Mouse (Mus musculus) stomach, embryonic 14.5 days (tissue): ENCODE data around the gene Nelfa. TPM values are rescaled to one million over a fixed set of nuclear protein-coding genes. Genes with fewer than 3 reads are reported as not detected.
"Not testable (repeated sequence)": the region's sequence is repeated elsewhere in the genome, so short reads cannot be mapped to it uniquely, and the experiment has no call there.

Experiments used
- ATAC-seq: fragments of 200-750 bp; cut with Nextera tagmentation; 2 replicates; pipeline ENCODE4 v1.8.0; 2017; ENCODE audit warnings: low read depth, moderate TSS enrichment; ENCODE audit not compliant: insufficient number of reproducible peaks, insufficient read depth, low FRiP score
- H3K27ac ChIP-seq: fragments of 300-500 bp; sonication (generic); 2 replicates; pipeline ENCODE4 v1.5.1; 2014; ENCODE audit warnings: mild to moderate bottlenecking, low read length, moderate library complexity, mixed read lengths
- H3K27me3 ChIP-seq: fragments of 300-500 bp; sonication (generic); 2 replicates; pipeline ENCODE4 v1.6.1; 2014; ENCODE audit warnings: low read length, control low read depth, mixed read lengths; ENCODE audit not compliant: control insufficient read depth, insufficient read depth
- H3K36me3 ChIP-seq: fragments of 300-500 bp; sonication (generic); 2 replicates; pipeline ENCODE4 v1.6.1; 2014; ENCODE audit warnings: mild to moderate bottlenecking, control low read depth, low read length, moderate library complexity, mixed read lengths; ENCODE audit not compliant: control insufficient read depth, insufficient read depth
- H3K4me1 ChIP-seq: fragments of 300-500 bp; sonication (generic); 2 replicates; pipeline ENCODE4 v1.6.1; 2014; ENCODE audit warnings: low read length, control low read depth, mixed read lengths; ENCODE audit not compliant: control insufficient read depth, insufficient read depth
- H3K4me2 ChIP-seq: fragments of 300-500 bp; sonication (generic); replicated peaks from 2 replicates; pipeline ENCODE4 v1.6.1; 2014; ENCODE audit warnings: low read depth, low read length, control low read depth
- H3K4me3 ChIP-seq: fragments of 300-500 bp; sonication (generic); 2 replicates; pipeline ENCODE4 v1.5.1; 2014; ENCODE audit warnings: low read depth, low read length, control low read depth
- H3K9ac ChIP-seq: fragments of 300-500 bp; sonication (generic); replicated peaks from 2 replicates; pipeline ENCODE4 v1.6.1; 2014; ENCODE audit warnings: low read depth, mild to moderate bottlenecking, control low read depth, low read length, moderate library complexity, mixed read lengths
- H3K9me3 ChIP-seq: fragments of 300-500 bp; sonication (generic); 2 replicates; pipeline ENCODE4 v1.6.1; 2016; ENCODE audit warnings: low read depth, low read length, control low read depth; ENCODE audit not compliant: control insufficient read depth
- WGBS: fragments of 180-500 bp; shearing (Covaris S2); extraction: QIAGEN DNeasy Blood & Tissue Kit; methylation state at CpG from one replicate; pipeline ENCODE4 v1.1.7; 2014; 5-methylcytosine and 5-hydroxymethylcytosine counted together
- polyA plus RNA-seq: library from polyadenylated mRNA; unstranded; fragments of >200 nt; fragmentation: Nextera tagmentation; extraction: Ambion mirVana; gene quantifications from 2 replicates; pipeline ENCODE4 v1.2.1, GENCODE M21; 2014

The Nelfa gene
- polyA plus RNA-seq, 1 experiment from 2014 or later = 46.7 TPM

DNA sequence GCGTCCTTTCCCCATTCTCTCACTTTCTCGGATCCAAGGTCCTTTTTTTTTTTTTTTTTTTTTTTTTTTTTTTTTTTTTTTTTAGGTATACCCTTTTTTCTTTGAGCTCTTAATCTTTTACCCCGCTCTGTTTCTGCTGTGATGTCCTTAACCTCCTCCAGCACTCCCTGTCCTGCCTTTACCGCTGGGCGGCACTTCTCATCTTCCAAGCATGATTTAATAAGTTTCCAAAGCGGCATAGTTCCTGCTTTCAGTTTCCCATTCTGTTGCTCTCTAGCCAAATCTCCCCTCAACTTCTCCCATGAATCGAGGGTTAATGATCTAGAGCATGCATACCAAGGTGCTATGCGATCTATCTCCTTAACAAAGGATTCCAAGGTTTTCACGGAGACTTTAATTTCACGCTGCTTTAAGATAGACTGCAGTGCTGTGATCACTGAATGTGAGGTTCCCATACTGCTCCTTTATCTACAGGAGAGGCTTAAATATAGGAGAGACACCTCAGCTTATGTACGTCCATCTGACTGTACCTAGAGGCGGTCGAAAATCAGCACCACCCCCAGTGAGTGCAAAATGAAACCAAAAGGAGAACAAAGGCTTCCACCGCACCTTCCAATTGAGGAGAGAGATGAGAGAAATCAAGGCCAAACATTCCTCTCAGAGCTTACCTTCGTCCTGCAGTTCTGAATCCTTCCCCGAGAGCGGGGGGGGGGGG lies 17.4 kb upstream of the Nelfa start:
- H3K36me3 ChIP-seq = no peaks in the 10 kb centered on the region
- no peak overlapping the region for H3K27ac ChIP-seq
- H3K4me2 ChIP-seq = no peak overlapping the region
- no peak overlapping the region for H3K4me3 ChIP-seq
- H3K9ac ChIP-seq = no peak overlapping the region
- H3K4me1 ChIP-seq = no peaks in the 10 kb centered on the region
- peaks cover 9% of the 10 kb centered on the region; the same call in 1 of the 2 replicates for H3K9me3 ChIP-seq
- WGBS = 87% methylated on average over 17 of the region's 17 CpGs
- H3K27me3 ChIP-seq = no peaks in the 10 kb centered on the region
- no peak for ATAC-seq

DNA sequence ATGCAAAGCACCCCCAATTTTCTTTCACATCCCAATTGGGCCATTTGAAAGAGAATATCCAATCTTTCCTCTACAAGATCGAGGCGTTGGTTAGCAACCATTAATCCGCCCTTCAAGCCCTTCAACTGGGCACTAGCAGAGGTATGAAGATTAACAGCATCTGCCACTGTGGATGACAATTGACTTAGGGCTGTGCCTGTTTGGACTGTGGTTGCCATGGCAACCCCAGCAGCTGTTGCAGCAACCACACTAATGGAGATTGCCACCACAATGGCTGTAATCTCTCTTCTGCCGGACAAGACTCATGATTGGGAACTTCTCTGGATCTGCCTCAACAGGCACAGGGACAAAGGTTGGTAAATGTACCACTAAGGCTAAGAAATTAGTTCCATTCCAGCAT lies 12.1 kb upstream of the Nelfa start:
- Histone ChIP-seq H3K36me3 (no peaks in the 10 kb centered on the region), H3K4me3 (no peak overlapping the region), H3K27me3 (no peaks in the 10 kb centered on the region), H3K4me1 (no peaks in the 10 kb centered on the region), H3K9me3 (peaks cover 8% of the 10 kb centered on the region; the same call in 1 of the 2 replicates), H3K9ac (no peak overlapping the region), H3K27ac (no peak overlapping the region), H3K4me2 (no peak overlapping the region)
- ATAC-seq = no peak
- 89% methylated on average over 4 of the region's 4 CpGs for WGBS

DNA sequence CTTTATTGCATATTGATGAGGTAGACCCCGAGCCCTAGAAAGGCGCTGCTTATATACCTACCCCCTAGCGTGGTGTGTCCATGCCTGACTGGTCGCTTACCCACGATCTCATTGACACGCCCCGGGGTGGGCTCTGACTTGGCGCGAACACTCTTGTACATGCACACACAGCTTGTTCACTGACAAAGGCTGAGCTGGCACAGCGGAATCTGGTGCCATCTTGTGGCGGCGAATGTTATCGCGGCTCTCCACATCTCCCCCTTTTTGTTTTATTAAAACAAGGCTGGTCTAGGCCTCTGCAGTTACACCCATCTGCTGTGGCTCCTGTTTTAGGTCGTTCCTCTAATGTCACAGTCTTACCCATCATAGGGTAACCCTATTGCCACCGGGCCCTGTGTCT lies 10.8 kb upstream of the Nelfa start:
- not testable (repeated sequence) for H3K4me1 ChIP-seq, H3K36me3 ChIP-seq, H3K27ac ChIP-seq, ATAC-seq, H3K9ac ChIP-seq, H3K4me3 ChIP-seq, H3K27me3 ChIP-seq, H3K4me2 ChIP-seq
- H3K9me3 ChIP-seq = peaks cover 11% of the 10 kb centered on the region; the same call in 1 of the 2 replicates
- WGBS = 90% methylated on average over 16 of the region's 16 CpGs

DNA sequence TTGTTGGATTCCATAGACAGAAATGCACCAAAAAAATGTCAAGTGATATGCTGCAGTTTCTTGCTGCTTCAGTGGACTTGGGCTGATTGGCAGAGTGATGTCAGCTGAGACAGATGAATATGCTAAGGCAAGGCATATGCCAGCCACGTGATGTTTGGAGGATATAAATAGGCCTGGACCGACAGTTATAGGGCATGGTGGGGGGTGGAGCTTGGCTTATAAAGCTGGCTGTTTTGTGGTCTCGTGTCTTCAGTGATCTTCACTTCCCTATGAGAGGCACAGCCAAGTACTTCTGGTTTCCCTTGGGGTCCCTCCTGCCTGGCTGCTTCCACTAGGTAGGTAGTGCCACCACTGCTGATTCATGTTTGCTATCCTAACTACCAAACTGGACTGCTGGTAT lies 2.2 kb upstream of the Nelfa start:
- 80% methylated on average over 3 of the region's 3 CpGs for WGBS
- Histone ChIP-seq H3K36me3 (no peaks in the 10 kb centered on the region), H3K4me1 (peaks cover 13% of the 10 kb centered on the region; the same call in 1 of the 2 replicates), H3K27me3 (no peaks in the 10 kb centered on the region), H3K9ac (no peak overlapping the region), H3K27ac (no peak overlapping the region), H3K4me3 (no peak overlapping the region), H3K9me3 (peaks cover 8% of the 10 kb centered on the region; the same call in 1 of the 2 replicates), H3K4me2 (no peak overlapping the region)
- no peak for ATAC-seq

DNA sequence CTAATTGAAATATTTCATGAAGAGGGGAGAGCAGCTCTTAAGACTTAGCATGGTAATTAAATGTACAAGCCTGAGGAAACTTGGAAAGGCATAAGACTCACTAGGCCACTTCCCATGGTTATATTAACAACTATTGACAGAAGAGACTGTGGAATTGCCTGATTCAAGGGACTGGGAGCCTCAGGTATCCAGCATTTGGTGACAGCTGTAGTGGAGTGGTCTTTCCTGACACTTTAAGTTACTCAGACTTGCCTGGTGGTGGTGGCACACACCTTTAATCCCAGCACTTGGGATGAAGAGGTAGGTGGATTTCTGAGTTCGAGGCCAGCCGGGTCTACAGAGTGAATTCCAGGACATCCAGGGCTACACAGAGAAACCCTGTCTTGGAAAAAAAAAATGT lies 1.0 kb upstream of the Nelfa start:
- WGBS = 96% methylated on average over 2 of the region's 2 CpGs
- H3K9me3 ChIP-seq = peaks cover 7% of the 10 kb centered on the region; the same call in 1 of the 2 replicates

DNA sequence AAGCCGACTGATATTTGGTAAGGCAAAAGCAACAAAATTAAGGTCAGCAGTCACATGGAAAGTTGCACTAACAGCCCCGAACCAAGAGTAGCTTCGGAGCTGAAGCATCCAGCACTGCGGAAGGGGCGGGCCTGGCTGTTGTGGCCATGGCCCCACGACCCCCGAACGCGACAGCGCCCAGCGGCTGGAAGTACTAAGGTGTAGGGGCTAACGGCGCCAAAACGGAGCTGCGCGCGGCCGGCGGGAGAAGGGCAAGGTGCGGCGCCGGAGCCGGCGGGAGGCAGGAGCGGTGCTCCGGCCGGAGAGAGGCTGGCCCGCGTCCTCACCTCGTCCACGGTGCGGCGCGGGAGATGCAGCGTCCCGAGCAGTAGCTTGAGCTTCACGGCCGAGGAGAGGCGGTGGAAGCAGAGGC lies 507 bp downstream of the Nelfa start:
- Histone ChIP-seq H3K27ac (peak overlapping the region; percentile 91), H3K36me3 (no peaks in the 10 kb centered on the region), H3K9me3 (peaks cover 5% of the 10 kb centered on the region; the same call in 1 of the 2 replicates), H3K9ac (peak overlapping the region; percentile 84), H3K4me2 (peak overlapping the region; percentile 58), H3K4me1 (peaks cover 13% of the 10 kb centered on the region; the same call in 1 of the 2 replicates), H3K27me3 (no peaks in the 10 kb centered on the region), H3K4me3 (peak overlapping the region; percentile 95)
- ATAC-seq = peak; percentile 64
- WGBS = under 1% methylated on average over 39 of the region's 39 CpGs

More for the DNA sequence above, 1.0 kb upstream of the Nelfa start:
- no peak overlapping the region for H3K27ac ChIP-seq
- peaks cover 13% of the 10 kb centered on the region; the same call in 1 of the 2 replicates for H3K4me1 ChIP-seq
- no peak for ATAC-seq
- peak overlapping the region; percentile 65 for H3K4me2 ChIP-seq
- H3K4me3 ChIP-seq = peak overlapping the region; percentile 95
- peak overlapping the region; percentile 36; the same call in 1 of the 2 replicates for H3K9ac ChIP-seq
- H3K27me3 ChIP-seq = no peaks in the 10 kb centered on the region
- H3K36me3 ChIP-seq = no peaks in the 10 kb centered on the region

DNA sequence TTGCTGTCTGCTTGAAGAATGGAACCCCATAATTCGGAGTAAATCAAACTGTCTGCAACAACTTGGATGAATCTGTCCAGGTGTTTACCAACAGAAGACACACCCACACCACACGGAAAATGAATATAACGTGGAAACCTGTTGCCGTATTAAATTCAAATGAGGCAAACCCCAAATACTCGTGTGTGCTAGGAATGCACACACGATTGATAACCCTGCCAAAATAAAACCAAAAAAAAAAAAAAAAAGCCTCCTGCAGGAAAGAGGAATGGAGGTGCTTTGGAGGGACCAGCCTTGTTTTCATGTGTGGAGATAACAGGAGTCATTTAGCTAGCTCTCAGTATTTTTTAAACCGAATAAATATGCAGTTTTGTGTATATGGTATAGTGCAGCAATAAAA lies 1.3 kb downstream of the Nelfa start:
- 0 out of 2 replicates have a peak overlapping the region, but pooled peaks have one; percentile 84 for H3K9ac ChIP-seq
- peaks cover 6% of the 10 kb centered on the region for H3K36me3 ChIP-seq
- peak overlapping the region; percentile 58 for H3K4me2 ChIP-seq
- H3K27me3 ChIP-seq = no peaks in the 10 kb centered on the region
- H3K9me3 ChIP-seq = no peaks in the 10 kb centered on the region; the same call in 1 of the 2 replicates
- WGBS = 73% methylated on average over 7 of the region's 7 CpGs
- peaks cover 13% of the 10 kb centered on the region; the same call in 1 of the 2 replicates for H3K4me1 ChIP-seq
- H3K27ac ChIP-seq = no peak overlapping the region
- no peak for ATAC-seq
- peak overlapping the region; percentile 95 for H3K4me3 ChIP-seq

DNA sequence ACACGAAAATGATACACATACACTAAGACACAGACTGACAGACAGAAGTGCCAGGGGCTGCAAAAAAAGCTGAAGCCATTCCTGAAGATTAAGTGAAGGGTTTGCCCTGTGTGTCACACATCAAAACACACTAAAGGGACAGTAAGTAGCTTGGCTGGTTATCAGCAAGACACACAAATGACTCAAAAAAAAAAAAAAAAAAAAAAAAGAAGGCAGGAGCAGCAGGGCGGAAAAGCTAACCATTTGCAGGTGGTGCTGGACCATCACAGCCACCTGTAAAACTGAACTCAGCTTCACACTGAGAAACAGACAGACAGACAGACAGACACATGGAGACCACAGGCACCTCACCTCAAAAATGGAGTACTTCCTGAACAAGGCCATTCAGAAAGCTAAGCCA lies 2.1 kb downstream of the Nelfa start:
- H3K9ac ChIP-seq = no peak overlapping the region
- H3K27me3 ChIP-seq = no peaks in the 10 kb centered on the region
- no peak for ATAC-seq
- 0 out of 2 replicates have a peak overlapping the region, but pooled peaks have one; percentile 95 for H3K4me3 ChIP-seq
- no peak overlapping the region for H3K27ac ChIP-seq
- WGBS = 82% methylated on average over 2 of the region's 2 CpGs
- peaks cover 7% of the 10 kb centered on the region for H3K36me3 ChIP-seq
- no peaks in the 10 kb centered on the region; the same call in 1 of the 2 replicates for H3K9me3 ChIP-seq
- H3K4me1 ChIP-seq = peaks cover 13% of the 10 kb centered on the region; the same call in 1 of the 2 replicates
- H3K4me2 ChIP-seq = peak overlapping the region; percentile 58
